ENCODE assay signal across 19 mouse cellular contexts in the genomic region with DNA sequence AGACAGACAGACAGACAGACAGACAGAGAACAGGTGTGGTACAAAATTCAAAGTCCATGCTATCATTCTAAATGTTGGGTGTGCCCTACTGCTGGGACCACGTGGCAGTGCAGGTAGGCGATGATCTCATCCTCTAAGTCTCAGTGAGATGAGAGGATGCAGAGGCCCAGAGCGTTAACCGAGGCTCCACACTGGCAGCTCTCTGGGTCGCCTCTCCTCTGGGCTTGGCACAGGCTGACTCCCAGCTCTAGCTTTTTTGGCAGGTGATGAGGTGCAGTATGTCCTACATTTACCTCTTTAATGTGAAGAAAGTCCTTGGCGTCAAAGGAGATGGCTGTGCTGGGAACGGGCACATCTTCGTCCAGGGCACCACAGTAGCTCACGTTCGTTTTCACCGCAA. TPM values are rescaled to one million over a fixed set of nuclear protein-coding genes. Genes with fewer than 3 reads are reported as not detected.
DNase-seq lines count a peak whose midpoint lies in the region; ATAC-seq lines count a peak whose summit lies in the region.
"Had no signal": no experiment of that assay in that cellular context is flagged by ENCODE, and none has a peak within 500 bp of the region (broad histone marks: within the 10 kb centered on the region; RNA-seq: fewer than 3 reads in every experiment).

No protein-coding gene starts in this region.

- no peak overlapping the region for H3K4me2 ChIP-seq in kidney, embryonic 16.5 days (replicated peaks; ENCODE audit: low read depth, low read length)
- H3K4me2 ChIP-seq: embryonic facial prominence, embryonic 12.5 days; heart, embryonic 13.5 days; hindbrain, embryonic 12.5 days; kidney, embryonic 15.5 days had no signal

- no peak overlapping the region for H3K27ac ChIP-seq in kidney, embryonic 16.5 days (ENCODE audit: low read length)
- H3K27ac ChIP-seq: embryonic facial prominence, embryonic 12.5 days; gastrocnemius, adult 2 months; heart, embryonic 13.5 days; hindbrain, embryonic 12.5 days; hindbrain, postnatal 0 days; kidney, embryonic 15.5 days had no signal

- H3K36me3 ChIP-seq in kidney, embryonic 16.5 days (ENCODE audit: insufficient read depth, low read length): no peaks in the 10 kb centered on the region
- H3K36me3 ChIP-seq: embryonic facial prominence, embryonic 12.5 days; heart, embryonic 13.5 days; kidney, embryonic 15.5 days had no signal

- no peaks in the 10 kb centered on the region for H3K27me3 ChIP-seq in kidney, embryonic 16.5 days (ENCODE audit: insufficient read depth, low read length)
- H3K27me3 ChIP-seq: heart, embryonic 13.5 days; hindbrain, embryonic 12.5 days; kidney, embryonic 15.5 days had no signal

- H3K9me3 ChIP-seq in kidney, embryonic 16.5 days (ENCODE audit: low read length): no peaks in the 10 kb centered on the region
- H3K9me3 ChIP-seq: embryonic facial prominence, embryonic 12.5 days; heart, embryonic 13.5 days; hindbrain, embryonic 12.5 days; kidney, embryonic 15.5 days had no signal

- H3K4me1 ChIP-seq in kidney, embryonic 16.5 days (ENCODE audit: insufficient read depth, low read length): 0 out of 2 replicates have a peak, but pooled peaks cover 8% of the 10 kb centered on the region

- H3K9ac ChIP-seq in kidney, embryonic 16.5 days (replicated peaks; ENCODE audit: low read length): no peak overlapping the region
- H3K9ac ChIP-seq: embryonic facial prominence, embryonic 12.5 days; heart, embryonic 13.5 days; hindbrain, embryonic 12.5 days; kidney, embryonic 15.5 days had no signal

- WGBS in kidney, embryonic 16.5 days: 93% methylated on average over 11 of the region's 11 CpGs

- peak; percentile 15; the same call in 1 of the 2 replicates for ATAC-seq in frontal cortex, adult (ENCODE audit: low TSS enrichment)
- ATAC-seq in kidney, embryonic 16.5 days (ENCODE audit: low FRiP score, low TSS enrichment): no peak
- ATAC-seq: forebrain, embryonic 16.5 days; hindbrain, postnatal 0 days had no signal

- no peak overlapping the region for H3K4me3 ChIP-seq in kidney, embryonic 16.5 days (ENCODE audit: low read length)
- H3K4me3 ChIP-seq: embryonic facial prominence, embryonic 12.5 days; gastrocnemius, adult 2 months; heart, embryonic 13.5 days; hindbrain, embryonic 12.5 days; kidney, embryonic 15.5 days had no signal

- no peak for DNase-seq in frontal cortex, postnatal 25 days (ENCODE audit: low spot score in 2 of 2)
- peak; percentile 65 to 70 for DNase-seq in cerebellum, adult 18-20 months
- DNase-seq in cerebellum, adult 8-10 months: peak; percentile 60
- peak; percentile 58 to 63 for DNase-seq in cerebellum, postnatal 36 days
- no peak for DNase-seq in T-cell, adult 2 months (ENCODE audit: low spot score)
- DNase-seq: adrenal gland, adult 8-10 months; adrenal gland, postnatal 36 days; gastrocnemius, adult 2 months; gastrocnemius, postnatal 25 days; heart, postnatal 4 days; kidney, adult 2 months had no signal

RNA-seq across cellular contexts. Expression of a gene that starts 49.9 kb away (rescaled TPM):
- polyA plus RNA-seq in kidney, embryonic 16.5 days (2015; fragmentation: Nextera tagmentation; extraction: Ambion mirVana): 35.6 and 45.3 TPM in 2 replicates

Comparison
In these comparisons a context has a peak if more than half of its experiments do, and no peak if none do; other contexts are left out.
1. DNase-seq: peak in cerebellum, adult 18-20 months (2 of 2), cerebellum, adult 8-10 months (single experiment) and cerebellum, postnatal 36 days (2 of 2); none in frontal cortex, postnatal 25 days (0 of 2) and T-cell, adult 2 months (single experiment).